Mouse (Mus musculus) heart, adult 2 months (tissue): Measurements from ENCODE around the gene Mmp7.

Experiments used
- CTCF ChIP-seq: fragments of 200-600 bp; IDR thresholded peaks from 2 replicates; pipeline ENCODE4 v1.8.1; 2022; ENCODE audit warnings: antibody characterized with exemption, mild to moderate bottlenecking, moderate library complexity
- EP300 ChIP-seq: fragments of 200-500 bp; IDR thresholded peaks from 2 replicates; pipeline ENCODE4 v1.6.1; 2011; ENCODE audit warnings: low read depth, low read length, control low read depth; ENCODE audit not compliant: insufficient read depth
- POLR2A ChIP-seq: fragments of 200-500 bp; IDR thresholded peaks from 2 replicates; pipeline ENCODE4 v1.6.1; 2011; ENCODE audit warnings: mild to moderate bottlenecking, low read depth, low read length, control low read depth; ENCODE audit not compliant: insufficient read depth

GRCm38 (mm10) chr9:7691790-7692189 lies at the start of gene Mmp7:
- TF ChIP-seq CTCF (no peak), EP300 (no peak), POLR2A (no peak)
